Mouse (Mus musculus) 416B (cell line): ENCODE data around the gene Bace2.

Experiments used
- DNase-seq: peaks from one replicate; pipeline ENCODE4 v3.0.0; 2011; ENCODE audit warnings: low read depth

The Bace2 gene

GRCm38 (mm10) chr16:97356499-97357187 is at the start of gene Bace2:
Gene Bace2, plus strand, starts transcription at chr16:97356742.
- no peak for DNase-seq

- no peak for DNase-seq
Observed at GRCm38 (mm10) chr16:97307594-97307993, 48.9 kb upstream of the Bace2 start.

- DNase-seq = peak; percentile 63
Observed at GRCm38 (mm10) chr16:97309796-97310569, 46.6 kb upstream of the Bace2 start.

GRCm38 (mm10) chr16:97310570-97310846 is 46.0 kb upstream of the Bace2 start:
- DNase-seq = peak; percentile 97

DNA sequence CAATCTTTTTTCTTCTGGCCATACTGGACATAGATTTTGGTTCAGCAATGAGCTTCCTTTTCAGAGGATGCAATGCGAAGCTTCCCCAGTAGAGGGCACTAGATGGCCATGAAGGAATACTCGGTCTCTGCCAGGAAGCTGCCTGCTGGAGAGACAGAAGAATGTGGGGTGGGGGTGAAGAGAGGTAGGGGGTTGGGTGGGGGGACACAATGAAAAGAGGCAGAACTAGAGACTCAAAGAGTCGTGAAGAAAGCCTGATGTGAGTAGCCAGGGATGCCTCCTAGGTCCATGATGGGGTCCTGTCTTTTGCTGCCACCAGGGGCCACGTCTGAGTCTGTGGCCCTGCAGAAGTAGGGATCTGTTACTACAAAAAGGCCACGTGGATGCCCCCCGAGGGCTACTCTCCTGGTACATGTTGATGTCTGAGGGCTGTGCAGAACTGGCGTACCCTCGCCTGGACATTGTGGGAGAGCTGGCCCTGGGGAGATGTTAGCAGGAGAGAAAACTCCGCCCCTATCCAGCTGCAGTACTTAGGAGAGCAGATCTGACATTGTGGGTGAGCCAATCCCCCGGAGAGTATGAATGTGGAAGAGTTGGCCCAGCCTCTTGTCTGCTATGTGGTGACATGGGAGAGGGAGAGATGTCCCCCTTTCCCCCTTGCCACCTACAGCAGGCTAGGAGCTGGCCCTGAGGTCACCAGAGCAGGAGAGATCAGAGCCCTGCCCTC is 43.4 kb upstream of the Bace2 start:
- DNase-seq = peak; percentile 85

DNA sequence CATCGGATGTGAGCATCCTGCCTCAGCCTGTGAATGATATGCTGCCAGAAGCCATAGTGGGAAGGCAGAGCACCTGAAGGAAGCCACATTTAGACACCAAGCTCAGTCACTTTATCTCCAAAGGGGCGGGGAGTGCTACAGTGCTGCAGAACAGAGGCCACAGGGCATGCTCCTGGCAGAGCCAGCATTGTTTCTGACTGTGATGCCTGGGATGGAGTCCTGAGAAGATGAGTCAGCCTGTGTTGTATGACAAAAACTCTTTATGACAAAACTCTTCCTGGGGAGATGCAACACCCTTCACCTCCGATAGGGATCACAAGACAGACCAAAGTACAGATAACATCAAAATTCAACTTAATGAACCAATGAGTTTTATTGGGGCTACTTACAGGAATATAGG is 35.0 kb upstream of the Bace2 start:
- DNase-seq = no peak

DNA sequence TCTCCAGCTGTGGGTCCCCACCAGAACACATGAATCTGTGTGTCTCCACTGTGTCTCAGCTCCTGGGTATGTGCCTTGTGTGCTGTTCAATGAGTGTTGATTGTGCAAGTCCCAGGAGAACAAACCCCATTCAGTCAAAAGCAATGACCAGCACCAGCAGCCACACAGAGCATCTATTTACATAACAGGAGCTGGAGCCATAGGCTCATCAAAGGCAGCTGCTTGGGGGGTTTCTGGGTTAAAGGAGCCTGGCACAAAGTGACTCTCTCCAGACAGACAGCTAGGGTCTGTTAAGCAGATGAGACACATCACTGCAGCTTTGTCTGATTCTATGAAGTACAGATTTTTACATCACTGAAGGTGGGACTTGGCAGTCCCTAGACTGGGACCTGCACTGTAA is 33.9 kb upstream of the Bace2 start:
- no peak for DNase-seq

DNA sequence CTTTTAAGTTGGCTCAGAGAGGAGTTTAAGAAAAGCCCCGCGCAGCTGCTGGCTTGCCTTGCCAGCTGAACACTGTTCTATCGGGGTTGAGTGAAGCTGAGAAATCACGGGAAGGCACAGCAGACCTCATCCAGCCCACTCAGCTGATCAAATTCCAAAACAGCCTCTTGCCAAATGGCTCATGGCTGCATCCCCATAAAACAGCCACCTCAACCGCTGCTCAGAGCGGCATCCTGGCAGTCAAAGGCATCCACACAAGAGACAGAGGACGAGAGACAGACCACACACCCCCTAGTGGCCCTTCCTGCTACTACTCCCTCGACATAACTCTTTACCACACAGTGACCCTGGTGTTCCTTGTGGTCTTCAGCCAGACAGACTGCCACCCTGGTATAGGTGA is 30.6 kb upstream of the Bace2 start:
- peak; percentile 54 for DNase-seq

DNA sequence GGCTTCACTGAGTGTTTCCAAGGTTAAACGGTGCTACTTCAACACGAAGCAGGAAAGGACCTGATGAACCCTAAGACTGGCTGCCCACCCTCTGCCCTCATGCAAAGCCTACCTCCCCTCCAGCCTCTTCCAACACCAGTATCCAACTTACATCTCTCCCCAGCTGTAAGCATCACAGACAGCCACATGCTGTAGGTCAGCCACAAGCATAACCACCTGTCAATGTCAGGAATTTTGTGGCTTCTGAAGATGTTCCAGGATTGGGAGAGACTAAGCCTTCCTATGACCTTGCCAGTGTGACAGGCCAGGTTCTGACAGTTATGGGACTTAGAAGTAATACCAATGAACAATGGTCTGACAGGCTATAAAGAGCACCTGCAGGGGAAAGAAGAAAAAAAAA is 27.9 kb upstream of the Bace2 start:
- no peak for DNase-seq

DNA sequence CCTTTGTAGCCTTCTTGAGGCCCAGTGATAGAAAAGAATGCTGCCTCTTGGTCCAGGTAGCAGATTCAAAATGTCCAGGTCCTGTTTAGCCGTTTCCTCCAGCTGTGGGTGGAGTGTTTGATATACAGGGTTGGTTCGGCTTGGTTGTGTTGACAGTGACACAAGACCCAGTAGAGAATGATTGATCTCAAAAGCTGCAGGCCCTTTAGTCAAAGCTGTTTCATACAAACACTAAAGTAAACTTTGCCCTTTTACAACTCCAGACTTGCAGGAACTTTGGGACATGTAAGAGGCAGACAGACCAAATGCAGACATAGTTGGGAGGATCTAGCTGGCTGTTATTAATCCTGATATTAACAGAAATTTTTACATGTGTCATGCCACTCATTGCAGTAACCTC is 3.5 kb upstream of the Bace2 start:
- DNase-seq = no peak

DNA sequence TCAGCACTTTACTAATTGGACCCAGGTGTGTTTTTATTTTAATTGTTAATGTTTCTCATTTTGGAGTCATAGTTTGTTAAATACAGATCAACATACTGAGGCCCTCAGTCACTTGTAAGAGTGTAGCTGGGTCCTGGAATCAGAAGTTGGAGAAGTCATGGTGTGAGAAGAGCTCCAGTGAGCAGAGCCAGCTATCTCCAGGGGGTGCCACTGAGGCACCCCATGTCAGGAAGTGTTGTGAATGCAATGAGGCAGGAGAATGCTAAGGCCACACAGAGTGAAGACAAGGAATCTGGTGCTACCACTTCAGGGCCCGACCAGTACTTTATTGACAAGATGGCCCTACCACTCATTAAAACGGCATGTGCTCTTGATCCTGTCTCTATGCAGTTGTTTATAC is 1.9 kb upstream of the Bace2 start:
- no peak for DNase-seq

GRCm38 (mm10) chr16:97357188-97357821 is 763 bp downstream of the Bace2 start:
- no peak for DNase-seq

DNA sequence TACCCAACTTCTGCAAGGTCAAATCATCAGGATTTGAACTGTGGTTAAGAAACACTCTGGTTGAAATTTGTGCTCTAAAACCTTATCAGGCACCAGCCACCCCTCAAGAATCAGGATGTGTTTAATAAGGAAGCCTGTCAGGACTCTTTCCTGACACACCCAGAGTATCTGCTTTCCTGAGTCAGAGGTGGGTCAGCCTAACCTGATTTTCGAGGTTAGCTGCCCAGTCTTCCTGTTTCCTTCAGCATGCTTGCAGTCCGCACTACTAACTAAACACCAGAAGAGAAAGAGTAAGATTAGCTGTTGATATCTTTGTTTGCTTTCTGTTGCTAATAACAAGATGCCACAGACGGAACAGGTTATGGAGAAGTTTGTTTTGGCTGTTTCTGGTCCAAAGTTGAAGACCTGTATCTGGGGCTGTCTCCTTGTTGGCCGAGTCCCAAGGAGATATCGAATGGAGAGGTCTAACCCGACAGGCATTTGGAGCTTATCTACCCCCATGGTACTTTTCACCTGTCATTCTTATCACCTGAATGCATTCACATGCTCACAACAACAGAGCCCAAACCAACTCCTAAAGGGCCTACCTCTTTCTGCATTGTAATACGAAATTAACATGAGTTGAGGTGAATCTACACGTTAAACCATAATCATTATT is 5.8 kb downstream of the Bace2 start:
- DNase-seq = peak; percentile 94

DNA sequence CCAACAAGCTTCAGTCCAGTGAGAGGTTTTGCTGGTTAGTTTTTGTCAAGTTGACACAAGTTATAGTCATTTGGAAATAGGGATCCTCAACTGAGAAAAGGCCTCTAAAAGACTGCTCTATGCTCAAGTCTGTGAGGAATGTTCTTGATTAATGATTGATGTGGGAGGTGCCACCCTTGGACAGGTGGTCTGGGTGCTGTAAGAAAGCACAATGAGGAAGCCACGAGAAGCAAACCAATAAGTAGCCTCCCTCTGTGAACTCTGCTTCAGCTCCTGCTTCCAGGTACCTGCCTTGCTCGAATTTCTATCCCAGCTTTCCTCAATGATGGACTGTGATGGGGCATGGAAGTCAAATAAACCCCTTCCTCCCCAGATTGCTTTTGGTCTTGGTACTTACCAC is 9.6 kb downstream of the Bace2 start:
- no peak for DNase-seq

DNA sequence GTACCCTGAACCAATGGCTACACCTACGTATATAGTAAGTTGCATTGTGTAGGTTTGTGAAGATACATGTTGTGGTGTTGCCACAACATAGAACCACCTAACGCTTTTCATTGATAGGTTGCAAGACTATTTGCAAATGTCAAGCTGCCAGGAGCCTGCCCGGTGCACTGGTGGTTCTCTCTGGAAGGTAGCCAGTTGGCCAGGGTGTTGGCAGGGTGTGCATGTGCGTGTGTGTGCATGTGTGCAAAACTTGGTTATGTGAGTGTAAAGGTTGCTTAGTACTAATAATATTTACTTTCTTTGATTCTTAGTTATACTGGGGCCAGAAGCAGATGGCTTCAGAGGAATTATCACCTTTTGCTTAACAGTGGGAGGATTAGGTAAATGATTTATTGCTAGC is 13.7 kb downstream of the Bace2 start:
- DNase-seq = no peak

DNA sequence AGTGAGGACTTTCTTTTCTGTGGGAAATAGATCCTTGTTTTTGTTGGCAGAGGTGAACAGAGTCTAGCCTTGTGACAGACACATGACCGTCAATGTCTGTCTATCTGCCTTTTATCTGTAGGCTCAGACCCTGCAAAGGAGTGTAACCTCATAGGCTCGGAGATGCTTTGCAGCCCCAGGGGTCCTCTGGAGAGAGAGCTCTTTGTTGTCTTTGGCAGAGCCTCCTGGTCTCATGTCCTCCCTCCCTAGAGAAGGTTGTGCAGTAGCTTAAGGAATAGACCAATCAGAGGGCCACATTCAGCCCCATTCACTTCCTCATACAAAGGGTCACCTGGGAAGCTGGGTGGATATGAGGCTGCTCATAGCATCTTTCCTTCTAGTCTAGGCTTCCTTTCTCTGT is 31.4 kb downstream of the Bace2 start:
- no peak for DNase-seq

GRCm38 (mm10) chr16:97391289-97391688 is 34.7 kb downstream of the Bace2 start:
- DNase-seq = no peak

DNA sequence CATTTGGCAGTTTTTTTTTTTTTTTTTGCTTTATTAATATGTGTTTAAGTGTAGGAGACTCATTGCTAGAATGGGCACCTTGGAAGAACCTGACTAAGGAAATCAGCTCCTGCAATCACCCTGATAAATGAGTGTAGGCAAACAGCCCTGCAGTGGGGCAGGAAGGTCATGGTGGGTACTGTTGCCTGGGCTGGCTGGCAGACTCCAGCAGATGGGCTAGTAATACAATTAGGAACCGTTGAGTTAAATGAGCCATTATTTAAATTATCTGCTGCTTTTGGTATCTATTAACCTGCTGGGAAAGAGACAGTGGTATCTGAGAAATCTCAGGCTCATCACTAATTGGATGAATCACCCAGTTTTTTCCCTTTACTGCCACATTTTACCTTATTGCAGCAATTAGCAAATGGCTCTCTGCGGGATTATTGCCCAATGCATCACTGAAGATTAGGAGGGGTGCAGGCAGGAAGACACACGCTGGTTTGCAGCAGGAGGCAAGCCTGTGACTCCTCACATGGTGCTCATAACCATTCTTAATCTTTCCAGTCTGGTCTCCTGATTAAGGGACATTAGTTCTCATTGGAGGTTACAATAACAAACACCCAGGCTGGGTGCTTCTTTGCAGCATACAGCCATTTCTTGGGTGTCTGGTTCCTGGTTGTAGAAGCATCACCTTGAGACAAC is 35.3 kb downstream of the Bace2 start:
- peak; percentile 11 for DNase-seq

DNA sequence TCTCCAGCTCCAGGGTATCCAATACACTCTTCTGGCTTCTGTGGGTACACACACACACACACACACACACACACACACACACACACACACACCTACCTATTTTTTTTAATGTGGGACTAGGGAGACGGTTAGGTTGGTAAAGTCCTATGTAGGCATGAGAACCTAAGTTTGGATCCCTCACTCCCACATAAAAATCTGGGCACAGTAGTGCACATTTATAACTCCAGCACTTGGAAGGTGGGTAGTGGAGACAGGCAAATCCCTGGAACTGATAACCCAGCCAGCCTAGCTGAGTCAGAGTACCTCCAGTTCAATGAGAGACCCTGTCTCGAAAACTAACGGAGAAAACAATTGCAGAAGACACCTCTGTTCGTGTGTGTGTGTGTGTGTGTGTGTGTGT is 39.9 kb downstream of the Bace2 start:
- no peak for DNase-seq

- no peak for DNase-seq
Observed at GRCm38 (mm10) chr16:97397945-97398531, 41.5 kb downstream of the Bace2 start.

DNA sequence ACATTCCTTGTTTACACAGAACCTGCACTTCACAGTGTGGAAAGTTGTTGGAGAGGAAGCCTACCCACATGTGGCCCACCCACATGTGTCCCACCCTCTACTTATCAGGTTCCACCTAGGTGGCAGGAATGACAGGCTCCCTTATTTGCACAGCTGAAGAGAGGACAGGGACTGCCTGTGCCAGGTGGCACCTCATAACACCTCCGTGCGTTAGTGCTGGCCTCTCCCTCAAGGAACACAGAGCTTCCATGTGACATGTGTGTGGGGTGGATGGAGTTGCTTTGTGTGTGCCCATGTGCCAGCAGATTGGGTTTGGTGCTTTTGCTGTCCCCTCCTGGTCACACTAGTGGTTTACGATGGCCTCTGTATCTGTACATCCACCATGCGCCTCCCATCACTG is 43.4 kb downstream of the Bace2 start:
- no peak for DNase-seq
